Mouse (Mus musculus): ENCODE measurements at regions not wholly inside any gene's neighbourhood (a gene's known extent, or its start where the extent isn't known, plus 50 kb on each side); places are given as distances from the start of the nearest gene placed in this dataset.
A peak's percentile ranks its signal among the peaks of the same experiment; 100 is the strongest.

- 62% methylated on average over 3 of the region's 3 CpGs for WGBS
- Histone ChIP-seq H3K27ac (ENCODE audit: low read length) (no peak overlapping the region), H3K4me3 (ENCODE audit: low read length) (no peak overlapping the region), H3K36me3 (ENCODE audit: control insufficient read depth, insufficient read depth) (no peaks in the 10 kb centered on the region), H3K9ac (ENCODE audit: low read length) (no peak overlapping the region), H3K27me3 (ENCODE audit: control insufficient read depth, insufficient read depth, low read length) (no peaks in the 10 kb centered on the region), H3K4me1 (ENCODE audit: control insufficient read depth, insufficient read depth, low read length) (no peaks in the 10 kb centered on the region), H3K9me3 (replicated peaks; ENCODE audit: control insufficient read depth, low read length) (no peaks in the 10 kb centered on the region), H3K4me2 (ENCODE audit: low read depth, low read length) (no peak overlapping the region)
- no peak for ATAC-seq (replicated peaks; ENCODE audit: extremely low read depth, insufficient read depth, low FRiP score)
Measured at GRCm38 (mm10) chr2:148537914-148538510, 94.6 kb upstream of the Cd93 start.

- Histone ChIP-seq H3K4me2 (ENCODE audit: low read depth, low read length) (no peak overlapping the region), H3K4me1 (ENCODE audit: control insufficient read depth, insufficient read depth, low read length) (no peaks in the 10 kb centered on the region), H3K27ac (ENCODE audit: low read length) (no peak overlapping the region), H3K36me3 (ENCODE audit: control insufficient read depth, insufficient read depth) (no peaks in the 10 kb centered on the region), H3K4me3 (ENCODE audit: low read length) (no peak overlapping the region), H3K9me3 (replicated peaks; ENCODE audit: control insufficient read depth, low read length) (no peaks in the 10 kb centered on the region), H3K27me3 (ENCODE audit: control insufficient read depth, insufficient read depth, low read length) (no peaks in the 10 kb centered on the region), H3K9ac (ENCODE audit: low read length) (no peak overlapping the region)
- 73% methylated on average over 5 of the region's 5 CpGs for WGBS
- ATAC-seq (replicated peaks; ENCODE audit: extremely low read depth, insufficient read depth, low FRiP score) = no peak
Measured at GRCm38 (mm10) chr2:148537251-148537650, 93.9 kb upstream of the Cd93 start.

- no peaks in the 10 kb centered on the region for H3K27me3 ChIP-seq (ENCODE audit: control insufficient read depth, insufficient read depth, low read length)
- H3K9me3 ChIP-seq (replicated peaks; ENCODE audit: control insufficient read depth, low read length) = no peaks in the 10 kb centered on the region
- H3K4me2 ChIP-seq (ENCODE audit: low read depth, low read length) = no peak overlapping the region
- WGBS = 84% methylated on average over 3 of the region's 3 CpGs
- no peak overlapping the region for H3K9ac ChIP-seq (ENCODE audit: low read length)
- no peak overlapping the region for H3K27ac ChIP-seq (ENCODE audit: low read length)
- ATAC-seq (replicated peaks; ENCODE audit: extremely low read depth, insufficient read depth, low FRiP score) = no peak
- no peak overlapping the region for H3K4me3 ChIP-seq (ENCODE audit: low read length)
- H3K4me1 ChIP-seq (ENCODE audit: control insufficient read depth, insufficient read depth, low read length) = no peaks in the 10 kb centered on the region
- H3K36me3 ChIP-seq (ENCODE audit: control insufficient read depth, insufficient read depth) = no peaks in the 10 kb centered on the region
Measured at GRCm38 (mm10) chr2:148536608-148537007, 93.2 kb upstream of the Cd93 start.

- Histone ChIP-seq H3K9me3 (replicated peaks; ENCODE audit: control insufficient read depth, low read length) (no peaks in the 10 kb centered on the region), H3K27me3 (ENCODE audit: control insufficient read depth, insufficient read depth, low read length) (no peaks in the 10 kb centered on the region), H3K4me2 (ENCODE audit: low read depth, low read length) (no peak overlapping the region), H3K36me3 (ENCODE audit: control insufficient read depth, insufficient read depth) (no peaks in the 10 kb centered on the region), H3K27ac (ENCODE audit: low read length) (no peak overlapping the region), H3K9ac (ENCODE audit: low read length) (no peak overlapping the region), H3K4me1 (ENCODE audit: control insufficient read depth, insufficient read depth, low read length) (no peaks in the 10 kb centered on the region), H3K4me3 (ENCODE audit: low read length) (no peak overlapping the region)
- ATAC-seq (replicated peaks; ENCODE audit: extremely low read depth, insufficient read depth, low FRiP score) = peak; percentile 63
- WGBS = 53% methylated on average over 5 of the region's 5 CpGs
Measured at GRCm38 (mm10) chr2:148535562-148536180, 92.3 kb upstream of the Cd93 start.

- WGBS = 64% methylated on average over 4 of the region's 4 CpGs
- no peaks in the 10 kb centered on the region for H3K4me1 ChIP-seq (ENCODE audit: control insufficient read depth, insufficient read depth, low read length)
- H3K9ac ChIP-seq (ENCODE audit: low read length) = no peak overlapping the region
- no peak for ATAC-seq (replicated peaks; ENCODE audit: extremely low read depth, insufficient read depth, low FRiP score)
- H3K4me3 ChIP-seq (ENCODE audit: low read length) = no peak overlapping the region
- H3K4me2 ChIP-seq (ENCODE audit: low read depth, low read length) = no peak overlapping the region
- no peaks in the 10 kb centered on the region for H3K36me3 ChIP-seq (ENCODE audit: control insufficient read depth, insufficient read depth)
- H3K27me3 ChIP-seq (ENCODE audit: control insufficient read depth, insufficient read depth, low read length) = no peaks in the 10 kb centered on the region
- no peak overlapping the region for H3K27ac ChIP-seq (ENCODE audit: low read length)
- H3K9me3 ChIP-seq (replicated peaks; ENCODE audit: control insufficient read depth, low read length) = no peaks in the 10 kb centered on the region
Measured at GRCm38 (mm10) chr2:148532051-148532450, 88.7 kb upstream of the Cd93 start.

- no peak overlapping the region for H3K4me2 ChIP-seq (ENCODE audit: low read depth, low read length)
- ATAC-seq (replicated peaks; ENCODE audit: extremely low read depth, insufficient read depth, low FRiP score) = no peak
- no peak overlapping the region for H3K27ac ChIP-seq (ENCODE audit: low read length)
- H3K4me1 ChIP-seq (ENCODE audit: control insufficient read depth, insufficient read depth, low read length) = no peaks in the 10 kb centered on the region
- no peaks in the 10 kb centered on the region for H3K9me3 ChIP-seq (replicated peaks; ENCODE audit: control insufficient read depth, low read length)
- 68% methylated on average over 4 of the region's 4 CpGs for WGBS
- H3K36me3 ChIP-seq (ENCODE audit: control insufficient read depth, insufficient read depth) = no peaks in the 10 kb centered on the region
- H3K9ac ChIP-seq (ENCODE audit: low read length) = no peak overlapping the region
- no peaks in the 10 kb centered on the region for H3K27me3 ChIP-seq (ENCODE audit: control insufficient read depth, insufficient read depth, low read length)
- no peak overlapping the region for H3K4me3 ChIP-seq (ENCODE audit: low read length)
Measured at GRCm38 (mm10) chr2:148530546-148530945, 87.2 kb upstream of the Cd93 start.

- H3K4me1 ChIP-seq (ENCODE audit: control insufficient read depth, insufficient read depth, low read length) = no peaks in the 10 kb centered on the region
- WGBS = 42% methylated on average over 2 of the region's 2 CpGs
- no peaks in the 10 kb centered on the region for H3K36me3 ChIP-seq (ENCODE audit: control insufficient read depth, insufficient read depth)
- H3K9ac ChIP-seq (ENCODE audit: low read length) = no peak overlapping the region
- no peak for ATAC-seq (replicated peaks; ENCODE audit: extremely low read depth, insufficient read depth, low FRiP score)
- H3K9me3 ChIP-seq (replicated peaks; ENCODE audit: control insufficient read depth, low read length) = no peaks in the 10 kb centered on the region
- H3K4me2 ChIP-seq (ENCODE audit: low read depth, low read length) = no peak overlapping the region
- no peaks in the 10 kb centered on the region for H3K27me3 ChIP-seq (ENCODE audit: control insufficient read depth, insufficient read depth, low read length)
- H3K4me3 ChIP-seq (ENCODE audit: low read length) = no peak overlapping the region
- no peak overlapping the region for H3K27ac ChIP-seq (ENCODE audit: low read length)
Measured at GRCm38 (mm10) chr2:148529900-148530299, 86.5 kb upstream of the Cd93 start.

GRCm38 (mm10) chr2:148527755-148528154 lies 84.4 kb upstream of the Cd93 start:
- Histone ChIP-seq H3K27ac (ENCODE audit: low read length) (no peak overlapping the region), H3K9ac (ENCODE audit: low read length) (no peak overlapping the region), H3K4me1 (ENCODE audit: control insufficient read depth, insufficient read depth, low read length) (no peaks in the 10 kb centered on the region), H3K27me3 (ENCODE audit: control insufficient read depth, insufficient read depth, low read length) (no peaks in the 10 kb centered on the region), H3K36me3 (ENCODE audit: control insufficient read depth, insufficient read depth) (no peaks in the 10 kb centered on the region), H3K9me3 (replicated peaks; ENCODE audit: control insufficient read depth, low read length) (no peaks in the 10 kb centered on the region), H3K4me3 (ENCODE audit: low read length) (no peak overlapping the region), H3K4me2 (ENCODE audit: low read depth, low read length) (no peak overlapping the region)
- no peak for ATAC-seq (replicated peaks; ENCODE audit: extremely low read depth, insufficient read depth, low FRiP score)
- 66% methylated on average over 5 of the region's 5 CpGs for WGBS

- 75% methylated on average over 6 of the region's 6 CpGs for WGBS
- H3K4me1 ChIP-seq (ENCODE audit: control insufficient read depth, insufficient read depth, low read length) = 0 out of 2 replicates have a peak, but pooled peaks cover 2% of the 10 kb centered on the region
- ATAC-seq (replicated peaks; ENCODE audit: extremely low read depth, insufficient read depth, low FRiP score) = no peak
- H3K4me2 ChIP-seq (ENCODE audit: low read depth, low read length) = no peak overlapping the region
- no peak overlapping the region for H3K27ac ChIP-seq (ENCODE audit: low read length)
- H3K9me3 ChIP-seq (replicated peaks; ENCODE audit: control insufficient read depth, low read length) = no peaks in the 10 kb centered on the region
- H3K9ac ChIP-seq (ENCODE audit: low read length) = no peak overlapping the region
- H3K27me3 ChIP-seq (ENCODE audit: control insufficient read depth, insufficient read depth, low read length) = no peaks in the 10 kb centered on the region
- H3K36me3 ChIP-seq (ENCODE audit: control insufficient read depth, insufficient read depth) = no peaks in the 10 kb centered on the region
- H3K4me3 ChIP-seq (ENCODE audit: low read length) = no peak overlapping the region
Measured at GRCm38 (mm10) chr2:148525496-148525895, 82.1 kb upstream of the Cd93 start.
